Mouse (Mus musculus): Measurements from ENCODE around the gene Mindy4. TPM values are rescaled to one million over a fixed set of nuclear protein-coding genes. Genes with fewer than 3 reads are reported as not detected.

Mindy4 gene
- polyA plus RNA-seq, 1 experiment from 2014 or later, result 16.2 TPM

DNA sequence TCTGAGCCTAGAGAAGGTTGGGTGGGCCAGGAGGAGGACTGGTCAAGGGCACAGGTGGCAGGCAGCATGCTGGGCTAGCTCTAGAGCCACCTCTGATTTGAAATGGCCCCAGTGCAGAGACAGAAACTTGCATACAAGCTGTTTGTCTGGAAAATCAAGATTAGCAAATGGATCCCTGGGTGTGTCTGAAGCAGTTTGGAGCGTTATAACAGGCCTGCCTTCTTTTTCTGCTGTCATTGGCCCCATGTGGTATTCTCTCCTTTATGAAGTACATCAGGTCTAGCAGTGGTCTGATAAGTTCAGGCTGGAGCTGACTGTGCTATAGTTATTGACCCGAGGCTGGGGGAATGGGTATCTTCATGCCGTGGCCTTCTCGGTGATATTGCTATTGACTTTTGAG, 110.7 kb downstream of the Mindy4 start:
- no peak overlapping the region for H3K4me3 ChIP-seq (ENCODE audit: low read depth, low read length)
- no peak overlapping the region for H3K9ac ChIP-seq (ENCODE audit: low read depth, low read length)
- no peaks in the 10 kb centered on the region for H3K9me3 ChIP-seq (ENCODE audit: control insufficient read depth, low read length)
- WGBS, result 88% methylated on average over 4 of the region's 4 CpGs
- DNase-seq (ENCODE audit: low spot score), result no peak
- no peak overlapping the region for H3K27ac ChIP-seq (replicated peaks; ENCODE audit: low read depth, low read length)
- H3K4me2 ChIP-seq (ENCODE audit: low read depth, low read length), result no peak overlapping the region
- H3K4me1 ChIP-seq (ENCODE audit: control insufficient read depth, insufficient read depth, low read length), result peaks cover 5% of the 10 kb centered on the region; the same call in 1 of the 2 replicates
- H3K27me3 ChIP-seq (replicated peaks; ENCODE audit: control insufficient read depth, insufficient read depth, low read length), result no peaks in the 10 kb centered on the region
- no peak for ATAC-seq (ENCODE audit: low read depth)
- H3K36me3 ChIP-seq (ENCODE audit: control insufficient read depth, insufficient read depth, low read length), result 0 out of 2 replicates have a peak, but pooled peaks cover 6% of the 10 kb centered on the region

DNA sequence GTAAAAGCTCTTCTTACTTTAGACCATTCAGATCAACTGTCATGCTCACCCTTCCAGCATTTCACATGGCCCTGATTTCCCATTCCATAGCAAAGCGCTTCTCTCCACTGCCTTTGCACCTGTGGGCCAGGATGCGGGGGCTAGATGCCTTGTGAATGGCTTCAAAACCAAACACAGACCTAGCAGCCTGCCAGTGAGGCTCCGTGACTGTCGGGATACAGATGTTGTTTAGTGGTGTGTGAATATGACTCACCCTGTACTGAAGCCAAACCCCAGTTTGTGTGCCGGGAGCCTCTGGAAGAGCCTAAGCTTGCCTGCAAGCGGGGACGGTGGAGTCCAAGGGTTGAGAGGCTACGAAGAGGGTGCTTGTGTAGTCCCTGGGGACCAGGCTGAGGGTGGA, 111.4 kb downstream of the Mindy4 start:
- 60% methylated on average over 8 of the region's 8 CpGs for WGBS
- Histone ChIP-seq H3K36me3 (ENCODE audit: control insufficient read depth, insufficient read depth, low read length) (0 out of 2 replicates have a peak, but pooled peaks cover 4% of the 10 kb centered on the region), H3K27ac (replicated peaks; ENCODE audit: low read depth, low read length) (no peak overlapping the region), H3K4me3 (ENCODE audit: low read depth, low read length) (no peak overlapping the region), H3K4me2 (ENCODE audit: low read depth, low read length) (no peak overlapping the region), H3K9ac (ENCODE audit: low read depth, low read length) (no peak overlapping the region), H3K4me1 (ENCODE audit: control insufficient read depth, insufficient read depth, low read length) (peaks cover 7% of the 10 kb centered on the region; the same call in 1 of the 2 replicates), H3K27me3 (replicated peaks; ENCODE audit: control insufficient read depth, insufficient read depth, low read length) (no peaks in the 10 kb centered on the region), H3K9me3 (ENCODE audit: control insufficient read depth, low read length) (no peaks in the 10 kb centered on the region)
- ATAC-seq (ENCODE audit: low read depth) (peak; percentile 51; the same call in 1 of the 2 replicates), DNase-seq (ENCODE audit: low spot score) (peak; percentile 76)

DNA sequence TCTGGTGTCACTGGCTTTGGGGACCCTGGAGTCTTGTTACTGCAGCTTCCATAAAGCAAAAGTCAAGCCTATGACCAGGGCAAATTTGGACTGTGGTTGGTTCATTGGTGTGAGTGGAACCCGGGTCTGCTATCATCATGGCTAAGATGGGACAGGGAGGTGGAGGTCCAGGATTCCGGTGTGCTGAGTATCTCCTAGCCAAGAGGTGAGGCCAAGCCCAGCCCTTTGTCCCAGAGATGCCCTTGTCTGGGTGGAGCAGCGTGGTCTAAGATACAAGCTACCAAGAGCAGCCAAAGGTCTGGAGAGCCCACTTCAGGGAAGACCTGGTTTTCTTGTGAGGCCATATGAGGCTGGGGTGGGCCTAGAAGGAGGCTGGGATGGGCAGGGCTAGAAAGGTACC, 115.4 kb downstream of the Mindy4 start:
- ATAC-seq (ENCODE audit: low read depth) (no peak), DNase-seq (ENCODE audit: low spot score) (no peak)
- WGBS, result 85% methylated on average over 3 of the region's 3 CpGs
- no peak overlapping the region for H3K4me3 ChIP-seq (ENCODE audit: low read depth, low read length)
- no peaks in the 10 kb centered on the region for H3K27me3 ChIP-seq (replicated peaks; ENCODE audit: control insufficient read depth, insufficient read depth, low read length)
- no peaks in the 10 kb centered on the region for H3K36me3 ChIP-seq (ENCODE audit: control insufficient read depth, insufficient read depth, low read length)
- no peak overlapping the region for H3K4me2 ChIP-seq (ENCODE audit: low read depth, low read length)
- peaks cover 2% of the 10 kb centered on the region; the same call in 1 of the 2 replicates for H3K4me1 ChIP-seq (ENCODE audit: control insufficient read depth, insufficient read depth, low read length)
- H3K27ac ChIP-seq (replicated peaks; ENCODE audit: low read depth, low read length), result no peak overlapping the region
- H3K9me3 ChIP-seq (ENCODE audit: control insufficient read depth, low read length), result no peaks in the 10 kb centered on the region
- no peak overlapping the region for H3K9ac ChIP-seq (ENCODE audit: low read depth, low read length)

DNA sequence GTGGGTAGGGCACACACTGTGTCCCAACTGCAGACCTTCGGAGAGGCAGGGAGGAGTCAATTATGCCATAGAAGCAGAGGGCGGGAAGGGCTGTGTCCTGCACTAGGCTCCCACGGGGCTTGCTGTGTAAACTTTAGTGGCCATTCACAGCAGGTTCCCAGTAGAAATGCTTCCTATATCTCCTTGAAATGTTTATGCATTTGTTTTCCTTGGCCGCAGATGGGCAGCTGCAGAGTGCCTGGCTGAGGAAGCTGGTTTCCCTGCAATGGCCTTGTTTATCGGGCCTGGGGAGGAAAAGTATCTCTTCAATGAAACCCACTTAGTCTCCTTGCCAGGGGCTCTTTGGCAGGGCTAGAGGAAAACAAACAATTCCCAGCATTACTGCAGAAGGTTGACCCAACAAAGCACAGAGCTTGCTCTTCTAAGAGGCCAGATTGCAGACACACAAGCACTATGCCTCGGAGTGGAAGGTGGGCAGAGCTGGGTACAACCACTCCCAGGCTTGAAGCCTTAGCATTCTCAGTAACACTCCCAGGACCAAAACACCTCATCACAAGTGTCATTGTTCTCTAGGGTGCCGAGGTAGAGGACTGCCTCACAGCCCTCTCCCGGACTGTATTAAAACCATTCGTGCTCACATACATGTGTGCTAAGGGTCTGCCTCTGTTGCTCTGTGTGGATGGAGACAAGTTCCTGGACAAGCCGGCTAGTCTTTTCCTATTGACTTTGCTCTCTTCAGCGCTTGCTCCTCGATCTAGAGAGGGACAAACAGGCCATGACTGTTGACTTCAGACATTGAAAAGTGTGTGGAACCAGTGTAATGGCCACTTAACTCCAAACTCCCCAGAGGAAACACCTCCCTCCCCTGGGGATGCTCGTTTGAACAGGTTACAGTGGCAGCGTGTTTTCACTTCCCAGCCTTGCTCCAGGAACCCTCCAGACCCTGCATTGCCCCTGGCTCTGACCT, 116.7 kb downstream of the Mindy4 start:
- Histone ChIP-seq H3K36me3 (ENCODE audit: control insufficient read depth, insufficient read depth, low read length) (no peaks in the 10 kb centered on the region), H3K9me3 (ENCODE audit: control insufficient read depth, low read length) (no peaks in the 10 kb centered on the region), H3K27me3 (replicated peaks; ENCODE audit: control insufficient read depth, insufficient read depth, low read length) (no peaks in the 10 kb centered on the region), H3K4me2 (ENCODE audit: low read depth, low read length) (no peak overlapping the region), H3K27ac (replicated peaks; ENCODE audit: low read depth, low read length) (peak overlapping the region; percentile 46; the same call in 1 of the 2 replicates), H3K9ac (ENCODE audit: low read depth, low read length) (no peak overlapping the region), H3K4me3 (ENCODE audit: low read depth, low read length) (no peak overlapping the region), H3K4me1 (ENCODE audit: control insufficient read depth, insufficient read depth, low read length) (0 out of 2 replicates have a peak, but pooled peaks cover 2% of the 10 kb centered on the region)
- ATAC-seq (ENCODE audit: low read depth) (peak; percentile 69), DNase-seq (ENCODE audit: low spot score) (peak; percentile 72)
- WGBS, result 63% methylated on average over 14 of the region's 14 CpGs

DNA sequence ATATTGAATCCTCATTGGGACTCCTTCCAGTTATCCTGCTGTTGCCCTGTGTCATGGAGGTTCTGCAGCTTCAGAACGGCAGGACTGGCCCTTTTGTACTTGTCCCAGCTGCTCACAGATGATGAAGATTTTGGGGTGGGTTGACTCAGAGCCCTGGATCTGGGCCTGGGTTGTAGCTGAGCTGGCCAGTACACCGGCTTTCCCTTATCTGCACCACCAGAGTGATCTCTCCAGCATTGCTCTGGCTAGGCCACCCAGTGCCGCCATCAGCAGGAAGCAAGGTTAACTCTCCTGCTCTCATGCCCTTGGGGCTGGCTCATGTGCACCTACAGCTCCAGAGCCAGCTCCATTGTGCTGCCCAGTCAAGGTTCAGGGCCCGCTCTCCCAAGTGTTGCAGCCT, 117.7 kb downstream of the Mindy4 start:
- Histone ChIP-seq H3K27ac (replicated peaks; ENCODE audit: low read depth, low read length) (no peak overlapping the region), H3K4me3 (ENCODE audit: low read depth, low read length) (no peak overlapping the region), H3K27me3 (replicated peaks; ENCODE audit: control insufficient read depth, insufficient read depth, low read length) (no peaks in the 10 kb centered on the region), H3K4me1 (ENCODE audit: control insufficient read depth, insufficient read depth, low read length) (0 out of 2 replicates have a peak, but pooled peaks cover 2% of the 10 kb centered on the region), H3K9me3 (ENCODE audit: control insufficient read depth, low read length) (no peaks in the 10 kb centered on the region), H3K4me2 (ENCODE audit: low read depth, low read length) (no peak overlapping the region), H3K36me3 (ENCODE audit: control insufficient read depth, insufficient read depth, low read length) (no peaks in the 10 kb centered on the region), H3K9ac (ENCODE audit: low read depth, low read length) (no peak overlapping the region)
- DNase-seq (ENCODE audit: low spot score) (no peak), ATAC-seq (ENCODE audit: low read depth) (no peak)
- WGBS, result 90% methylated on average over 4 of the region's 4 CpGs

DNA sequence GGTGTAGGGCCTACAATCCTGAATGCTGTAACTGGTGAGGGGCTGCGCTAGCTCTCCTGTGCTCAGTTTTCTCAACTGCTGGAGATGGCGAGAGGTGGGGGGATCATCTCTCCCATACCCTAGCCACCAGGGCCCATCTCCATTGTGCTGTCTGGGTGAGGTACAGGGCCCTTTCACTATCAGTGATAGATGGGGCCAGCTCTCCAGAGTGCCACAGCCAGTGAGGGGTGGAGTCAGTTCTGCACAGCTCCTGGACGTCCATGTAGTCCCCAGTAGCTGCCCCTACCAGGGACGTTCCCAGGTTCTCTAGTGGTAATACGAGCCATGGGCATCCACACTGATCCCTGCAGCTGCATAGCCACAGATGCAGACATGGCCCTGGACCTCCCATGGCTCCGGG, 118.3 kb downstream of the Mindy4 start:
- ATAC-seq (ENCODE audit: low read depth) (no peak), DNase-seq (ENCODE audit: low spot score) (no peak)
- Histone ChIP-seq H3K9me3 (ENCODE audit: control insufficient read depth, low read length) (no peaks in the 10 kb centered on the region), H3K36me3 (ENCODE audit: control insufficient read depth, insufficient read depth, low read length) (no peaks in the 10 kb centered on the region), H3K4me1 (ENCODE audit: control insufficient read depth, insufficient read depth, low read length) (0 out of 2 replicates have a peak, but pooled peaks cover 2% of the 10 kb centered on the region), H3K4me3 (ENCODE audit: low read depth, low read length) (no peak overlapping the region), H3K27me3 (replicated peaks; ENCODE audit: control insufficient read depth, insufficient read depth, low read length) (no peaks in the 10 kb centered on the region), H3K27ac (replicated peaks; ENCODE audit: low read depth, low read length) (no peak overlapping the region), H3K9ac (ENCODE audit: low read depth, low read length) (no peak overlapping the region), H3K4me2 (ENCODE audit: low read depth, low read length) (no peak overlapping the region)
- 70% methylated on average over 6 of the region's 6 CpGs for WGBS

DNA sequence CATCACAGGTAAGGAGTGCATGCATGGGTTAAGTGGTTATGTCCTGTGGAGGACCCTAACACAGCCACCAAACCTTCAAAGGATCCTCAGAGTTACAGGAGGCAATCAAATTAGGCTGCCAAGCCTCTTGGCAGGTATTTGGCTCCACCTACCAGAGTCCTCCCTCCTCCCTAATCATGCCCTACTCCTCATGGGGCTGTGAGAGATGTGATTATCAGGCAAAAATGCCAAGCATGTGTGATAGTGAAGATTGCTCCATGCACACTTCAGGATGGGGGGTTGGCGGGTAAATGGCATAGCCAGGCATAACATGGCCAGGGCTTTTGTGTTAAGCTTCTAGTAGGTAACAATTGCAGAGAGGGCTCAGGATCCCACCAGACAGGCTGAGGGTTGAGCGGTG, 119.8 kb downstream of the Mindy4 start:
- ATAC-seq (ENCODE audit: low read depth) (no peak), DNase-seq (ENCODE audit: low spot score) (no peak)
- H3K4me1 ChIP-seq (ENCODE audit: control insufficient read depth, insufficient read depth, low read length), result 0 out of 2 replicates have a peak, but pooled peaks cover 2% of the 10 kb centered on the region
- 93% methylated on average over 2 of the region's 2 CpGs for WGBS
- H3K27me3 ChIP-seq (replicated peaks; ENCODE audit: control insufficient read depth, insufficient read depth, low read length), result no peaks in the 10 kb centered on the region
- H3K4me3 ChIP-seq (ENCODE audit: low read depth, low read length), result no peak overlapping the region
- no peak overlapping the region for H3K27ac ChIP-seq (replicated peaks; ENCODE audit: low read depth, low read length)
- H3K9ac ChIP-seq (ENCODE audit: low read depth, low read length), result no peak overlapping the region
- H3K9me3 ChIP-seq (ENCODE audit: control insufficient read depth, low read length), result no peaks in the 10 kb centered on the region
- H3K4me2 ChIP-seq (ENCODE audit: low read depth, low read length), result no peak overlapping the region
- no peaks in the 10 kb centered on the region for H3K36me3 ChIP-seq (ENCODE audit: control insufficient read depth, insufficient read depth, low read length)

DNA sequence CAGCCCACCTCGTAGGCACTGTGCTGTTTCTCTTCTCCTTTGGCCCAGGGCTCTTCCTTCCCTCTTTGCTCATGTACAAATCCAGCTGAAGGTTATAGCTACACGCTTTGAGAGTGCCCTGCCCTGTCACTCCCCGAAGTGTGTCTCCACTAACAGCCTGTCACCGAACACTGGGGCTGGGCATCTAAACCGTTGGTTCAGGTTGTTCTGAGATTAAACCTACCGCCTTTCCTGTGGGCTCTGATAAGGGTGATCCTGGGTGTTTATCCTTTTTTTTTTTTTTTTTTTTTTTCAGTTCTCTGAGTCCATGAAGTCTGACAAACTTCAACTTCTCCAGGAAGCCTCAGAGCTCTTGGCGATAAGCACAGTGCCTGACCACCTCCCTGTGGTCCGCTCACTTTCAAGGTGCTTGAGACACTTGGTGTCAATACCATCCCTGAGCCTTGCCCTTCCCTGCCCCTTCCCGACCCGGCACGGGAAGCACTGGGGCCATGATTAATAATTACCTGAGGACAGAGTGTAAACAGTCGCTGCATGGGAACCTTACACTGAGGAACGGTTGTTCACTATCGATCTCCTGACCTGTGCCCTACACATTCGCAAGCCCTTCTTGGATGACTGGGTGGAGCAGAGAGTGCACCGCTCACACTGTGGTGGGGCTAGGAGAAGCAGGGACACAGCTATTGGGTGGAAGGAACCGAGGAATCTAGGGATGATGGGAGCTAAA, 120.9 kb downstream of the Mindy4 start:
- no peaks in the 10 kb centered on the region for H3K27me3 ChIP-seq (replicated peaks; ENCODE audit: control insufficient read depth, insufficient read depth, low read length)
- no peak overlapping the region for H3K4me2 ChIP-seq (ENCODE audit: low read depth, low read length)
- H3K4me1 ChIP-seq (ENCODE audit: control insufficient read depth, insufficient read depth, low read length), result 0 out of 2 replicates have a peak, but pooled peaks cover 2% of the 10 kb centered on the region
- WGBS, result 85% methylated on average over 17 of the region's 17 CpGs
- H3K27ac ChIP-seq (replicated peaks; ENCODE audit: low read depth, low read length), result no peak overlapping the region
- no peaks in the 10 kb centered on the region for H3K36me3 ChIP-seq (ENCODE audit: control insufficient read depth, insufficient read depth, low read length)
- no peak overlapping the region for H3K9ac ChIP-seq (ENCODE audit: low read depth, low read length)
- DNase-seq (ENCODE audit: low spot score) (no peak), ATAC-seq (ENCODE audit: low read depth) (no peak)
- no peaks in the 10 kb centered on the region for H3K9me3 ChIP-seq (ENCODE audit: control insufficient read depth, low read length)
- H3K4me3 ChIP-seq (ENCODE audit: low read depth, low read length), result no peak overlapping the region

Measured in embryonic facial prominence, embryonic 14.5 days (tissue).